Mouse (Mus musculus): ENCODE measurements around the gene Olfr785.
"Not testable (repeated sequence)": the region's sequence is repeated elsewhere in the genome, so short reads cannot be mapped to it uniquely, and the experiment has no call there.

The Olfr785 gene

DNA sequence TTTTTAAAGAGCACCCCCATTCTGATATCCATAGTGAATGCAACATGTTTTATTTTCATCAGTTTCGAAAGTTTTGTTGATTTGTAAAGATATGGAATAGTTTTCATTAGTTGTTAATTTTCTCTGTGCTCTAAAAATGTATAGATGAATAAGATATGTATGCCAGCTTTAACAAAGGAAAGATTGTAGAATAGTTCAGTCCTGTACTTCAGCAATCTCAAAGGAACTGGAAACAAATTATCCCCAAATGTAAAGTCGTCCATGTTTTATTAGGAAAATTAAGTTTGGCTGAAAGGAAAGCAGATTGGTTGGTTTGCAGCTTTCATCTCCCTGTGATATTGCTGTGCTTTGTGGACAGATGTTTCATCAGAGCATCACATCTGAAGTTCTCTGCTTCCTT is at the start of gene Olfr785:
TSS of gene Olfr785 (plus strand) at position 301 of the 400 bp plus-strand sequence.
- DNase-seq (ENCODE audit: low spot score), result no peak

GRCm38 (mm10) chr10:129356496-129356895 is 48.7 kb upstream of the Olfr785 start:
- not testable (repeated sequence) for DNase-seq (ENCODE audit: low spot score)

- no peak for DNase-seq (ENCODE audit: low spot score)
Measured at GRCm38 (mm10) chr10:129357307-129357706, 47.9 kb upstream of the Olfr785 start.

DNA sequence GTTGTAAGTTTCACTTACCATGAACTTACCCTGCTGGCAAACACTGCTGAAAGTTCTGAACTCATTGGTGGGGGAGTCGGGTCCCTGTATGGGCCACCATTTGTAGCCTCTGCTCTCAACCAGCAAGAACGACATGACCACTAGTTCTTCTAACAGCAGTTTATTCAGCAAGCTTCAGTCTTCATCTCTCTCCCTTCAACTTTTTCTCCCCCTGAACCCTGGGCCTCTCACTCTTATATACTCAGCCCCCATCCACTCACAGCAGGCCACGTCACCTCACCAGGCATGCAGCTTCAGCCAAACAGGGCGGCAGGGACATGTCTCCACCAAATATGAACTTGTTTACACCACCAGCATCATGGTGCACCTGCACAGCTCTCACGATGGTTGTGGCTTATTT is 31.2 kb upstream of the Olfr785 start:
- not testable (repeated sequence) for DNase-seq (ENCODE audit: low spot score)

DNA sequence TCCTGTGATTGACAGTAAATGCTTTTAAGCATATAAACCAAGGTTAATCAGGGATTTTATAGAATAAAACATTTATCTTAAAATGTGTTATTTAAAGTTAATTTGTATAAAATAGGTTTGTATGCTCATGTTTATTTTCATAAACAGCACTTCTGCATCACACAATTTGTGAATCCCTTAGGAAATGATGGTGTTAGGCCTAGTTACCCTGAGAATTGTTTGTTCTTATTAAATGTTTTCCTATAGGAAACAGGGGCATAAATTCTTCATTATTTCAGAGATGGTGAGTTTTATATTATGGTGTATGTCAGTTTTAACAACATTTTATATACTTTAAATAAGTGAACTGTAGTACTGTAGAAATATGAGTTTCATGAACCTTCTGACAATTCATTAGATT is 21.4 kb upstream of the Olfr785 start, which contains the start of gene Olfr784:
TSS of gene Olfr784 (plus strand) at position 301 of the 400 bp plus-strand sequence.
- no peak for DNase-seq (ENCODE audit: low spot score)

- DNase-seq (ENCODE audit: low spot score), result no peak
Measured at GRCm38 (mm10) chr10:129400892-129401291, 4.3 kb upstream of the Olfr785 start.

DNA sequence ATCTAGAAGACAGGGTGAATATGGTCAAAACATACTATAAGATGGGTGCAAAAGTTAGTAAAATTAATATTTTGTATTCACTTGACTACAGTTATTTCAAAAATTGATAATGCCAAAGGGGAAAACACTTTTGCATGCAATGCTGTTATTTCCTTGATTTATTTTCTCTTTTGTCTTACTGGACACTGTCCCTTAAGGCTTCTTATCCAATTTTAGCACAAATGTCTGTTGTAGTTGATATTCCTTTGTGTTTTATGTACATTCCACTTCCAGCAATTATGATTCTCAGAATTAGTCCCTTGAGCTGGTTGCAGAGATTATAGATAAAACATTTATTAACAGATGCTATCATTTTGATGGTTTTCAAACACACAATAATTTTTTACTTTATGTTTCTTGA is 21.8 kb downstream of the Olfr785 start, which contains the start of gene Olfr786:
TSS of gene Olfr786 (plus strand) at position 301 of the 400 bp plus-strand sequence.
- no peak for DNase-seq (ENCODE audit: low spot score)
